Mouse (Mus musculus) limb, embryonic 14.5 days (tissue): ENCODE measurements around the gene Nxf7. TPM values are rescaled to one million over a fixed set of nuclear protein-coding genes. Genes with fewer than 3 reads are reported as not detected.
A peak's percentile ranks its signal among the peaks of the same experiment; 100 is the strongest.
"Not testable (repeated sequence)": the region's sequence is repeated elsewhere in the genome, so short reads cannot be mapped to it uniquely, and the experiment has no call there.

Source experiments
- ATAC-seq: fragments of 200-750 bp; cut with Nextera tagmentation; 2 replicates; pipeline ENCODE4 v1.8.0; 2017; ENCODE audit warnings: low read depth, moderate number of reproducible peaks, moderate TSS enrichment; ENCODE audit not compliant: low FRiP score
- DNase-seq: peaks from one replicate; pipeline ENCODE4 v3.0.0-alpha.2; 2015; ENCODE audit warnings: low spot score
- H3K27ac ChIP-seq: fragments of 300-500 bp; sonication (generic); replicated peaks from 2 replicates; pipeline ENCODE4 v1.5.1; 2014; ENCODE audit warnings: low read depth, mild to moderate bottlenecking, low read length, moderate library complexity, mixed read lengths
- H3K27me3 ChIP-seq: fragments of 300-500 bp; sonication (generic); 2 replicates; pipeline ENCODE4 v1.6.1; 2014; ENCODE audit warnings: low read length, mixed read lengths; ENCODE audit not compliant: control insufficient read depth, insufficient read depth
- H3K36me3 ChIP-seq: fragments of 300-500 bp; sonication (generic); 2 replicates; pipeline ENCODE4 v1.6.1; 2014; ENCODE audit warnings: mild to moderate bottlenecking, low read length, moderate library complexity, mixed read lengths; ENCODE audit not compliant: control insufficient read depth, insufficient read depth
- H3K4me1 ChIP-seq: fragments of 300-500 bp; sonication (generic); 2 replicates; pipeline ENCODE4 v1.6.1; 2014; ENCODE audit warnings: antibody characterized with exemption, low read length, mixed read lengths; ENCODE audit not compliant: control insufficient read depth, insufficient read depth
- H3K4me2 ChIP-seq: fragments of 300-500 bp; sonication (generic); replicated peaks from 2 replicates; pipeline ENCODE4 v1.6.1; 2014; ENCODE audit warnings: low read depth, mild to moderate bottlenecking, low read length, moderate library complexity; ENCODE audit not compliant: severe bottlenecking
- H3K4me3 ChIP-seq: fragments of 300-500 bp; sonication (generic); replicated peaks from 2 replicates; pipeline ENCODE4 v1.5.1; 2014; ENCODE audit warnings: low read length
- H3K9ac ChIP-seq: fragments of 300-500 bp; sonication (generic); 2 replicates; pipeline ENCODE4 v1.6.1; 2014; ENCODE audit warnings: mild to moderate bottlenecking, low read depth, low read length, moderate library complexity; ENCODE audit not compliant: severe bottlenecking
- H3K9me3 ChIP-seq: fragments of 300-500 bp; sonication (generic); 2 replicates; pipeline ENCODE4 v1.6.1; 2016; ENCODE audit warnings: low read length; ENCODE audit not compliant: control insufficient read depth
- POLR2A ChIP-seq: fragments of 200-500 bp; IDR thresholded peaks from 2 replicates; pipeline ENCODE4 v1.8.0; 2012; ENCODE audit warnings: inconsistent platforms, mild to moderate bottlenecking, moderate library complexity, borderline replicate concordance; ENCODE audit not compliant: insufficient read depth, insufficient read length; ENCODE audit errors: extremely low read depth
- WGBS: fragments of 180-500 bp; shearing (Covaris S2); extraction: QIAGEN DNeasy Blood & Tissue Kit; methylation state at CpG from one replicate; pipeline ENCODE4 v1.1.7; 2014; 5-methylcytosine and 5-hydroxymethylcytosine counted together
- polyA plus RNA-seq, 2 experiments: library from polyadenylated mRNA; depleted of rRNA in 1 of 2; stranded (reverse) in 1 of 2; unstranded in 1 of 2; fragments of >200 nt; fragmentation: Nextera tagmentation in 1 of 2; extraction: Ambion mirVana in 1 of 2; gene quantifications; 2 replicates each; pipeline versions ENCODE4 v1.2.1 to v1.2.3; 2012 to 2014

Nxf7 gene
- polyA plus RNA-seq, 2 experiments = 0.29 to 0.34 TPM

GRCm38 (mm10) chrX:135569467-135569866 is 29.1 kb downstream of the Nxf7 start:
- H3K9me3 ChIP-seq, H3K4me2 ChIP-seq, ATAC-seq, H3K36me3 ChIP-seq, H3K4me1 ChIP-seq, H3K9ac ChIP-seq, H3K27ac ChIP-seq, H3K27me3 ChIP-seq, H3K4me3 ChIP-seq: not testable (repeated sequence)
- peak; percentile 22 for DNase-seq
- 0% methylated on average over 1 of the region's 2 CpGs for WGBS

- DNase-seq, H3K9ac ChIP-seq, H3K9me3 ChIP-seq, H3K36me3 ChIP-seq, ATAC-seq, H3K4me3 ChIP-seq, H3K4me1 ChIP-seq, H3K4me2 ChIP-seq, H3K27ac ChIP-seq, H3K27me3 ChIP-seq: not testable (repeated sequence)
- 48% methylated on average over 4 of the region's 4 CpGs for WGBS
Observed at GRCm38 (mm10) chrX:135564934-135565333, 33.6 kb downstream of the Nxf7 start.

- no peak overlapping the region for H3K9ac ChIP-seq
- no peaks in the 10 kb centered on the region for H3K9me3 ChIP-seq
- no peak for TF ChIP-seq POLR2A
- H3K4me2 ChIP-seq = no peak overlapping the region
- no peaks in the 10 kb centered on the region for H3K4me1 ChIP-seq
- H3K4me3 ChIP-seq = no peak overlapping the region
- DNase-seq (no peak), ATAC-seq (no peak)
- WGBS = 11% methylated on average over 1 of the region's 2 CpGs
- H3K27me3 ChIP-seq = no peaks in the 10 kb centered on the region
- no peak overlapping the region for H3K27ac ChIP-seq
- no peaks in the 10 kb centered on the region for H3K36me3 ChIP-seq
Observed at GRCm38 (mm10) chrX:135562841-135563240, 35.7 kb downstream of the Nxf7 start.

GRCm38 (mm10) chrX:135561693-135562092 is 36.9 kb downstream of the Nxf7 start:
- WGBS = 28% methylated on average over 1 of the region's 2 CpGs

GRCm38 (mm10) chrX:135560933-135561332 is 37.6 kb downstream of the Nxf7 start:
- not testable (repeated sequence) for H3K36me3 ChIP-seq, H3K27ac ChIP-seq, H3K4me1 ChIP-seq, H3K9ac ChIP-seq, DNase-seq, H3K9me3 ChIP-seq, H3K27me3 ChIP-seq, H3K4me2 ChIP-seq, ATAC-seq, H3K4me3 ChIP-seq
- 23% methylated on average over 3 of the region's 4 CpGs for WGBS

More at GRCm38 (mm10) chrX:135561693-135562092, 36.9 kb downstream of the Nxf7 start:
- not testable (repeated sequence) for H3K27ac ChIP-seq, DNase-seq, H3K36me3 ChIP-seq, H3K9ac ChIP-seq, H3K9me3 ChIP-seq, ATAC-seq, H3K27me3 ChIP-seq, H3K4me1 ChIP-seq, H3K4me2 ChIP-seq, H3K4me3 ChIP-seq

GRCm38 (mm10) chrX:135559665-135560064 is 38.9 kb downstream of the Nxf7 start:
- not testable (repeated sequence) for DNase-seq, H3K27me3 ChIP-seq, H3K4me3 ChIP-seq, H3K9ac ChIP-seq, H3K4me1 ChIP-seq, H3K27ac ChIP-seq, H3K9me3 ChIP-seq, H3K4me2 ChIP-seq, H3K36me3 ChIP-seq, ATAC-seq
- 24% methylated on average over 8 of the region's 8 CpGs for WGBS

Other genes with a start within 250 kb of the Nxf7 start
- 0.03 TPM in 1 of 2 replicates, not detected in the other for gene Gm5128, start 225.5 kb downstream of the Nxf7 start, polyA plus RNA-seq (2012; rRNA removed)
- not detected in 2 replicates for gene Gm5128, start 225.5 kb downstream of the Nxf7 start, polyA plus RNA-seq (2014; fragmentation: Nextera tagmentation; extraction: Ambion mirVana)
- gene Gm7903, start 164.9 kb downstream of the Nxf7 start, polyA plus RNA-seq (2012; rRNA removed) = 0.03 TPM in 1 of 2 replicates, not detected in the other
- not detected in 2 replicates for gene Gm7903, start 164.9 kb downstream of the Nxf7 start, polyA plus RNA-seq (2014; fragmentation: Nextera tagmentation; extraction: Ambion mirVana)
- gene AV320801, start 104.2 kb downstream of the Nxf7 start, polyA plus RNA-seq (2012; rRNA removed) = not detected in 2 replicates
- gene AV320801, start 104.2 kb downstream of the Nxf7 start, polyA plus RNA-seq (2014; fragmentation: Nextera tagmentation; extraction: Ambion mirVana) = not detected in 2 replicates
- 0.25 and 0.61 TPM in 2 replicates for gene Prame, start 28.9 kb upstream of the Nxf7 start, polyA plus RNA-seq (2012; rRNA removed)
- gene Prame, start 28.9 kb upstream of the Nxf7 start, polyA plus RNA-seq (2014; fragmentation: Nextera tagmentation; extraction: Ambion mirVana) = 0.34 TPM in 1 of 2 replicates, not detected in the other
- not detected in 2 replicates for gene Tcp11x2, start 95.0 kb upstream of the Nxf7 start, polyA plus RNA-seq (2012; rRNA removed)
- not detected in 2 replicates for gene Tcp11x2, start 95.0 kb upstream of the Nxf7 start, polyA plus RNA-seq (2014; fragmentation: Nextera tagmentation; extraction: Ambion mirVana)
- 0.50 and 2.0 TPM in 2 replicates for gene Tmsb15a, start 126.5 kb upstream of the Nxf7 start, polyA plus RNA-seq (2012; rRNA removed)
- gene Tmsb15a, start 126.5 kb upstream of the Nxf7 start, polyA plus RNA-seq (2014; fragmentation: Nextera tagmentation; extraction: Ambion mirVana) = 2.0 and 2.1 TPM in 2 replicates
- gene Armcx5, start 144.0 kb upstream of the Nxf7 start, polyA plus RNA-seq (2012; rRNA removed) = 6.7 and 9.1 TPM in 2 replicates
- 9.3 and 11.1 TPM in 2 replicates for gene Armcx5, start 144.0 kb upstream of the Nxf7 start, polyA plus RNA-seq (2014; fragmentation: Nextera tagmentation; extraction: Ambion mirVana)
- gene Gprasp1, start 144.0 kb upstream of the Nxf7 start, polyA plus RNA-seq (2012; rRNA removed) = 59.1 and 73.4 TPM in 2 replicates
- 52.0 and 61.2 TPM in 2 replicates for gene Gprasp1, start 144.0 kb upstream of the Nxf7 start, polyA plus RNA-seq (2014; fragmentation: Nextera tagmentation; extraction: Ambion mirVana)
- gene Bhlhb9, start 198.8 kb upstream of the Nxf7 start, polyA plus RNA-seq (2012; rRNA removed) = 24.1 and 29.1 TPM in 2 replicates
- gene Bhlhb9, start 198.8 kb upstream of the Nxf7 start, polyA plus RNA-seq (2014; fragmentation: Nextera tagmentation; extraction: Ambion mirVana) = 51.6 and 54.7 TPM in 2 replicates
- gene Gprasp2, start 240.3 kb upstream of the Nxf7 start, polyA plus RNA-seq (2012; rRNA removed) = 49.3 and 50.5 TPM in 2 replicates
- 33.1 and 43.0 TPM in 2 replicates for gene Gprasp2, start 240.3 kb upstream of the Nxf7 start, polyA plus RNA-seq (2014; fragmentation: Nextera tagmentation; extraction: Ambion mirVana)